Mouse (Mus musculus) cerebellum, adult 8-10 months (tissue): ENCODE measurements at regions not wholly inside any gene's neighbourhood (a gene's known extent, or its start where the extent isn't known, plus 50 kb on each side); places are given as distances from the start of the nearest gene placed in this dataset.
A peak's percentile ranks its signal among the peaks of the same experiment; 100 is the strongest.

ENCODE experiments used
- DNase-seq: peaks from one replicate; pipeline ENCODE4 v3.0.0; 2022

DNA sequence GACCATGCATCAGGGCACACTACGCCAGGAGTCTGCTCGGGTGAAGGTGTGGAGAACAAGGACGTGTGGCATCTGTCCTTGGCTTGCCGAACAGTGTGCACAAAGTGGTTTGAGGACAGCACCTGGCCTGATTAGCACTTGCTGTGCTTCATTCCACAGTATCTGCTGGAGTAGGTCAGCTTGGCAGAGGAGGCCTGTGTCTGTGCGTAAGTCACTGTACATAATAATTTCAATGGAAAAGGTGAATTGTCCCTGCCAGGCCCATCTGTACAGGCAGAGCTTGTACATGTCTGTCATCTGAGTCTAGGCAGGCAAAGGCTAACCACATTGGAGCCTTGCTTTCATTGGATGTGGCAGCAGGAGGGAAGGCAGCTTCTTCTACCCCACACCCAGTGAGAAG, 979.5 kb upstream of the Car8 start:
- DNase-seq: peak; percentile 26

DNA sequence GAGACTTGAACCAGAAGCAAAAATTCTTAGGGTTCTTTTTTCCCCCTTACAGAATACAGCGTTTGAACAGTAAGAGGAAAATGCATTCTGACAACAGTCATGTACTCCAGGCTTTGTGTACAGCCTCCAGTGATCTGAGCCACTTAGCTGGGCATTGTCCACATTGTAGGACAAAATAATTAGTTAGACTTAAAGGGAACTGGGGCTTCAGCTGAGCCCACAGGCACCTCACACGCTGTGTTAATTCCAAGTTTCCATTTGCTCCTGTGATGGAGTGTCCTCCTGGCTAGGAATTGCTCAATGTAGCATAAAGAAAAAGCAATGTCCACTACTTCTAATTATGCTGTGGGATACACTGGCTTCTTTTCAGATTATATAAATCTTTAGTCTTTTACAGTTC, 969.8 kb upstream of the Car8 start:
- no peak for DNase-seq

- DNase-seq: no peak
Observed at GRCm38 (mm10) chr4:9200012-9200411, 961.2 kb upstream of the Car8 start.

- DNase-seq: no peak
Observed at GRCm38 (mm10) chr4:9196435-9196834, 957.6 kb upstream of the Car8 start.

DNA sequence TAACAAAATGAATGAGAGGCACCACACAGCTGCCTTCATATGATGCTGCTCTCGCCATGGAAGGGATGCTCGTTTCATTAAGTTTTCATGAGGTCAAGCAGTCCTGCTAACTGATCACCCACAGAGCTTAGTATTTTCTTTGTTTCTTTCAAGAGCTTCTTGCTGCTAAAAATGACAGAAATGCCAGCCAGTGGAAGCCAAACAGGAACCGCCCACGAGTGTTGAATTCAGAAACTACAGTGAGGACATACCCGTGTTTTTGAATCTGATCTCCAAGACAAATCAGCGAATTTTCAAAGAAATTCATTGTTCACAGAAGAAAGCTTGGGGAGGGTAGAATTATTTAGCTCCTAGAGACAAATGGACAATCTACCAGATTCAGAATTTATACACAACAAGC, 954.3 kb upstream of the Car8 start:
- no peak for DNase-seq

DNA sequence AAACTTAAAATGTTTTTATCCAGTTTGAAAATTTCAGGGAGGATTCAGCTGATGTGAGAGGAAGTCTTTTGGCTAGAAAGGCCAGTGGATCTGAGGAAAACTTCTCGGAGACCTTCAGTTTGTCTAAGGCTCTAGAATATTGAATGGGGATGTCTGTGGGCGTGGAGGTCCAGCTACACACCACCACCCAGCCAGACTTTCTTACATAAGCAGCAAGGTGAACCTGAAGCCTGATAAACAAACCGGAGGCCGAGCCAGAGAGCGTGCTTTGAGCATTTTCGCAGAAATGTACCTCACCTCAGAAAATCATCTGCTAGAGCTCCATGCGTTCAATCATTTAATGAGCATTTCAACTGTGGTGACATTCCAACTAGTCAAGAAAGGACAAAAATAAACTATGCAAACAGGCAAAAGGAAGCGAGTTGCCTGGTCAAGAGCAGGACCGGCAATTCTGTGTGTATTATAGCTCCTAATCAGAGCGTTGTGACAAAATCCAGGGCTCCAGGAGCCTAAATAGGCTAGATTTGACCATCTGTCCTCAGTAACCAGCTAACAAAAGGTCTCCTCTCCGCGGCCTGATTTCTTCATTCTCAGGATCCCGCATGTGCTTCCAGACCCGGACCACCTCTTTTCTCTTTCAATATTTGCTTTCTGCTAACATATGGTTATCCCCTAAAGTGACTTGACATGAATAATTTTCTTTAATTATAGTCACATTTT, 946.5 kb upstream of the Car8 start:
- DNase-seq: peak; percentile 43

DNA sequence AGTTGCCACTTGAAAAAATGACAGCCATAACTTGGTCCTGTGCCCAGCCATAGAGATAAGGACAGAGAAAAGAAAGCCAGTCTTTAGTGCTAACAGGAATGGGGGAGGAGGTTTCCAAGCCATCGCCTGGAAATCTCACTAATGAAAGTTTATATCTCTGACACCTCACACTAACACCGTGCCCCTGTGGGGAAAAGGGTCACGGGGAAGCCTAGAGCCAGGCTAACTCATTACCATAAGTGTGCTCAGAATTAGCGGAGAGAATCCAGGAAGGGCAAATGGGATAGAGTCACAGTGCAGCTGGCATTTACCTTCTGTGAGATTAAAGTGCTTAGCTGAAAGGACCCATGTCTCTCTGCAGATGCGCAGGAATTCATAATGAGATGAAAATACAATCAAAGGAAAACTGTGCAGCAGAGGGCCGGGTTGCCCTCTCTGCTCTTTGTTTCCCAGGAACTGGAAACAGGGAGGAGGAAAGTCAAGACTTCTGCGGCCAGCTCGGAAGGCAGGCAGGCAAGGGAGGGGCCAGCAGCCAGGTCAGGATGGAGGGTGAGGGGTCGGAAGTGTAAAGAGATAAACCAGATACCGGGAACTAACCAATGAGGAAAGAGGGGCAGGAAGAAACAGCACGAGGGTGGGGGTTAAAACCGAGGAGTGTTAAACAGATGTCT, 945.7 kb upstream of the Car8 start:
- peak; percentile 38 for DNase-seq

- no peak for DNase-seq
Observed at GRCm38 (mm10) chr4:9174365-9174764, 935.5 kb upstream of the Car8 start.

GRCm38 (mm10) chr4:9162374-9162773, 923.5 kb upstream of the Car8 start:
- no peak for DNase-seq

- DNase-seq: no peak
Observed at GRCm38 (mm10) chr4:9161814-9162133, 922.9 kb upstream of the Car8 start.

- no peak for DNase-seq
Observed at GRCm38 (mm10) chr4:9161068-9161813, 922.4 kb upstream of the Car8 start.

GRCm38 (mm10) chr4:9147732-9148131, 908.9 kb upstream of the Car8 start:
- no peak for DNase-seq

DNA sequence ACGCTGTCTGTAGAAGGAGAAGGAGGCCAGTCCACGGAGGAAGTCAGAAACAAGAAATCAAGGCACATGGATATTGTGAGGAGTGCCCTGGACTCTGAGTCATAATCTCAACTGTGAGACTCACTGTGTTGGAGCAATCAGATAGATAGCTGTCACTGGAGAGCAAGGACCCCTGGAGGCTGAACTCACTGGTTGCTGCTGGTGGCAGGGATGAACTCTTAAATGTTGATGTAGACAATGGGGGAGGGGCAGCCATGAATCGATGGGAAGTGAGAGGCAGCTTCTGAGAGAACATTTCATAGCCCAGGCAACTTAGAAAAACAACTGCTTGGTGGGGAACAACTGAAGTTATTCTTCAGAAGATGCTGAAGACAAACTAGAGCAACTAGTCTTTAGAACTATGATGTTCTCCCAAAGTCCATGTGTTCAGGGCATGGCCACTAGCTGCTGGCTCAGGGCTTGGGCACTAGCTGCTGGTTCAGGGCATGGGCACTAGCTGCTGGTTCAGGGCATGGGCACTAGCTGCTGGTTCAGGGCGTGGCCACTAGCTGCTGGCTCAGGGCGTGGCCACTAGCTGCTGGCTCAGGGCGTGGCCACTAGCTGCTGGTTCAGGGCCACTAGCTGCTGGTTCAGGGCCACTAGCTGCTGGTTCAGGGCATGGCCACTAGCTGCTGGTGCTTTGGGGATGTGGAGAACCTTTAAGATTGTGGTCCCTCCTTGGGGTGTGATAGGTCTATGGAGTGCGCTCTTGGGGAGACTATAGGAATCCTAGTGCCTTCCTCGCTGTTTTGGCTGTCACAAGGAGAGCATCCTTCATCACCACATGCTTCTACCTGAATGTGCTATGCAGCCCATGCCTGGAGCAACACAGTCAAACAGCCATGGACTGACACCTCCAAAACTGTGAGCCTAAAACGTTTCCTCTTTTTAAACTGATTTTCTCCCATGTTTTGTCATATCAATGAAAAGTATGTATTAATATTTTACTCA, 905.7 kb upstream of the Car8 start:
- DNase-seq: no peak

- no peak for DNase-seq
Observed at GRCm38 (mm10) chr4:9143087-9143486, 904.2 kb upstream of the Car8 start.

GRCm38 (mm10) chr4:9141946-9142683, 903.3 kb upstream of the Car8 start:
- DNase-seq: no peak

- DNase-seq: no peak
Observed at GRCm38 (mm10) chr4:9140691-9141090, 901.9 kb upstream of the Car8 start.

DNA sequence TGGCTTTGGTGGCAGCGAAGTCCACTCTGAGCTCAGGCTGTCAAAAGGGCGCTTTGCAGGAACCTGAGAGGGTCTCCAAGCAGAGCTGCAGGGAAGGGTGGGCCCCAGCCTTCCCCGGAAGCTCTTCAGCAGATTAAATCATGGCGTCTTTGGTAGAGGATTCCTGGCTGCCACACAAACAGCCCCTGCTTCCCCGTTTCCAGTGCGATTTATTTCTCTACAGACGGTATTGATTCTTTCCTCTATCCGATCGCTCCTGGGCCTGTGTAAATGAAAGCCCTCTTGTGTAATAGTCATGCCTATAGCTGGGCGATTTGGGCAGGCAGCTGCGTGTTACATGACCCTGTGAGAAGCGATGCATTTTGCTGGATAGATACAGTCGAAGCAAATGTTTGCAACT, 897.8 kb upstream of the Car8 start:
- DNase-seq: no peak

DNA sequence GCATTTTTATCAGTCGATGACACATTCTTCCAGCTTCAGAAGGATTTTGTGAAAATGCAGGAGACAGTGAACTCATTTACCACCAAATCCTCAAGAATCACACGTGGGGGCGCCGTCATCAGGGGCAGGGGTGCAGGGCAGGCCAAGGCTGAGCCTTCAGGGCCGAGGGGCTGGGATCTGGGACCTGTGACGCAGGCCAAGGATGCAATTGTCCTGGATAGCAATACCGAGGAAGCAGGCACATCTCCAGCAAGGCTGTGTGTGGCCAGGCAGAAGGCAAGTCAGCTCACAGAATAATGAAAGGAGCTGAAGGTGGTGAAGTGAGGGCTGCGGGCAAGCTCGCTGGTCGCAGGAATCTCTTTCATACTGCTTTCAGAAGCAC, 897.3 kb upstream of the Car8 start:
- peak; percentile 75 for DNase-seq

GRCm38 (mm10) chr4:9135481-9136187, 896.8 kb upstream of the Car8 start:
- peak; percentile 98 for DNase-seq

DNA sequence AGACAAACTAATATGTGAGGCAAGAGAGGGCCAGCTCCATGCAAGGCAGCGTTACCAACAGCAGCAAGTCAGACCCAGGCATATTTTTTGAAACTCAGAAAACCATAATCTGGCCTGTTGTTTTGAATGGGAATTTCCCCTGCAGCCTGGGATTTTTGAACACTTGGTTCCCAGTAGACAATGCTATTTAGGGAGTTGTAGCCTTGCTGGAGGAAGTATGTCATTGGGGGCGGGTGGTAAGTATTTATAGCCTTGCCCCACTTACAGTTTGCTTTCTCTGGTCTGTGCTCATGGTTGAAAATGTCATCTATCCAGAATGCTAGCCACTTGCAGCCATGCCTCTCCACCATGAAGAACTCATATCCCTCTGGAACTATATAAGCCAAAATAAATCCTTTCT, 894.9 kb upstream of the Car8 start:
- peak; percentile 46 for DNase-seq

GRCm38 (mm10) chr4:9132982-9133625, 894.3 kb upstream of the Car8 start:
- DNase-seq: peak; percentile 49
